Mouse (Mus musculus) liver, postnatal 0 days (tissue): ENCODE measurements around the gene Surf6.

Experiments
- CTCF ChIP-seq: sonication (generic); IDR thresholded peaks from 2 replicates; pipeline ENCODE4 v1.5.1; 2016; ENCODE audit warnings: antibody characterized with exemption, low read depth
- EP300 ChIP-seq: IDR thresholded peaks from 2 replicates; pipeline ENCODE4 v1.6.1; 2016; ENCODE audit warnings: antibody characterized with exemption, low read depth, mild to moderate bottlenecking

DNA sequence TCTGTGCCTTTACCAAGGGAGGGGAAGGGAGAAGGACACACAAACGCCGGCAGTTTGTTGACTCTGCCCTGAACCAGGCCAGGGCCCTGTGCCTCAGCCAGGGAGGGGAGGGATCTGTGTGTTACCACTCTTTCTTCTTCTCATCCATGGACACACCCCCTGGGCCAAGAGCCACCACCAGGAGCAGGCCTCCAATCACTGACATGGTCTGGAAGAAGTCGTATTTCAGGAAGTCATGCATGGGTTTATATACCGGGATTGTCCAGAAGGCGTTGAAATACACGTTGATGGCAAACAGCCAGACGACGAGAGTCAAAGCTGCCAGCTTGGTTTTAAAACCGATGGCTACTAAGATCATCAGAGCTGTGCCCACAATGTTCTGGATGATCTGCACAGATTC, 19.1 kb upstream of the Surf6 start:
- TF ChIP-seq CTCF (no peak), EP300 (no peak)
